Mouse (Mus musculus) liver, embryonic 14.5 days (tissue): Measurements from ENCODE around the gene G430095P16Rik. TPM values are rescaled to one million over a fixed set of nuclear protein-coding genes. Genes with fewer than 3 reads are reported as not detected.

ENCODE experiments used
- ATAC-seq: fragments of 200-750 bp; cut with Nextera tagmentation; 2 replicates; pipeline ENCODE4 v1.8.0; 2017; ENCODE audit warnings: moderate number of reproducible peaks, mild to moderate bottlenecking, moderate library complexity; ENCODE audit not compliant: insufficient read depth
- DNase-seq, 3 experiments: peaks; one replicate each; pipeline ENCODE4 v3.0.0-alpha.2; 2012 to 2013; ENCODE audit warnings: low read depth in 3 of 3, low spot score in 3 of 3
- H3K27ac ChIP-seq: fragments of 300-500 bp; sonication (generic); 2 replicates; pipeline ENCODE4 v1.5.1; 2014; ENCODE audit warnings: moderate library complexity, mild to moderate bottlenecking, control low read depth, inconsistent platforms
- H3K27me3 ChIP-seq: fragments of 300-500 bp; sonication (generic); 2 replicates; pipeline ENCODE4 v1.6.1; 2014; ENCODE audit warnings: mild to moderate bottlenecking, low read length, moderate library complexity; ENCODE audit not compliant: control insufficient read depth, insufficient read depth
- H3K36me3 ChIP-seq: fragments of 300-500 bp; sonication (generic); replicated peaks from 2 replicates; pipeline ENCODE4 v1.6.1; 2014; ENCODE audit warnings: low read depth; ENCODE audit not compliant: control insufficient read depth, insufficient read depth
- H3K4me1 ChIP-seq, 2 experiments: fragments of 200-500 bp in 1 of 2; fragments of 300-500 bp in 1 of 2; sonication (generic) in 1 of 2; replicated peaks; 2 replicates each; pipeline ENCODE4 v1.6.1; 2012 to 2014; ENCODE audit warnings: antibody characterized with exemption in 1 of 2, inconsistent platforms in 1 of 2, low read length in 1 of 2; ENCODE audit not compliant: control insufficient read depth in 2 of 2, insufficient read depth in 2 of 2
- H3K4me2 ChIP-seq: fragments of 300-500 bp; sonication (generic); 2 replicates; pipeline ENCODE4 v1.6.1; 2014; ENCODE audit warnings: low read depth, mild to moderate bottlenecking, control low read depth, moderate library complexity
- H3K4me3 ChIP-seq, 2 experiments: fragments of 200-500 bp in 1 of 2; fragments of 300-500 bp in 1 of 2; sonication (generic) in 1 of 2; 2 replicates each; pipeline ENCODE4 v1.5.1; 2012 to 2014; ENCODE audit warnings: low read depth in 2 of 2, low read length in 2 of 2, mild to moderate bottlenecking in 2 of 2, control low read depth in 1 of 2, inconsistent platforms in 1 of 2, moderate library complexity in 1 of 2; ENCODE audit not compliant: insufficient read depth in 1 of 2
- H3K9ac ChIP-seq: fragments of 300-500 bp; sonication (generic); replicated peaks from 2 replicates; pipeline ENCODE4 v1.6.1; 2014; ENCODE audit warnings: mild to moderate bottlenecking, control low read depth, moderate library complexity
- H3K9me3 ChIP-seq: fragments of 300-500 bp; sonication (generic); 2 replicates; pipeline ENCODE4 v1.6.1; 2016; ENCODE audit warnings: low read length, mixed read lengths; ENCODE audit not compliant: control insufficient read depth
- CTCF ChIP-seq: IDR thresholded peaks from 2 replicates; pipeline ENCODE4 v1.5.1; 2016; ENCODE audit warnings: antibody characterized with exemption, low read depth, control low read depth
- EP300 ChIP-seq: IDR thresholded peaks from 2 replicates; pipeline ENCODE4 v1.6.1; 2016; ENCODE audit warnings: antibody characterized with exemption, low read depth
- WGBS: fragments of 180-500 bp; shearing (Covaris S2); extraction: QIAGEN DNeasy Blood & Tissue Kit; methylation state at CpG from one replicate; pipeline ENCODE4 v1.1.7; 2014; ENCODE audit not compliant: insufficient replicate concordance; 5-methylcytosine and 5-hydroxymethylcytosine counted together
- polyA plus RNA-seq, 2 experiments: library from polyadenylated mRNA; depleted of rRNA in 1 of 2; stranded (reverse) in 1 of 2; unstranded in 1 of 2; fragments of >200 nt; fragmentation: Nextera tagmentation in 1 of 2; extraction: Ambion mirVana in 1 of 2; gene quantifications; 2 replicates each; pipeline versions ENCODE4 v1.2.1 to v1.2.3; 2012 to 2014

Gene G430095P16Rik
- polyA plus RNA-seq, 2 experiments = 10.3 to 11.9 TPM

- Histone ChIP-seq H3K9ac (no peak overlapping the region), H3K4me2 (no peak overlapping the region), H3K27me3 (no peaks in the 10 kb centered on the region), H3K4me3 (no peak overlapping the region), H3K9me3 (no peaks in the 10 kb centered on the region), H3K36me3 (no peaks in the 10 kb centered on the region), H3K4me1 (peaks cover 40 to 49% of the 10 kb centered on the region in 2 experiments), H3K27ac (peak overlapping the region; percentile 98)
- ATAC-seq = no peak
- no peak for DNase-seq
- TF ChIP-seq CTCF = no peak
- no peak for TF ChIP-seq EP300
- 74% methylated on average over 5 of the region's 5 CpGs for WGBS
These were observed 9.7 kb downstream of the G430095P16Rik start for GRCm38 (mm10) chr8:84732545-84732944.

GRCm38 (mm10) chr8:84732996-84733395 lies 10.2 kb downstream of the G430095P16Rik start:
- Histone ChIP-seq H3K9ac (no peak overlapping the region), H3K4me2 (no peak overlapping the region), H3K27me3 (no peaks in the 10 kb centered on the region), H3K4me1 (peaks cover 40 to 51% of the 10 kb centered on the region in 2 experiments), H3K9me3 (no peaks in the 10 kb centered on the region), H3K27ac (no peak overlapping the region), H3K36me3 (no peaks in the 10 kb centered on the region), H3K4me3 (no peak overlapping the region)
- TF ChIP-seq CTCF = no peak
- TF ChIP-seq EP300 = no peak
- ATAC-seq = no peak
- DNase-seq = no peak
- WGBS = 67% methylated on average over 6 of the region's 6 CpGs

- Histone ChIP-seq H3K4me3 (no peak overlapping the region), H3K9me3 (no peaks in the 10 kb centered on the region), H3K36me3 (no peaks in the 10 kb centered on the region), H3K27me3 (no peaks in the 10 kb centered on the region), H3K9ac (no peak overlapping the region), H3K4me1 (peaks cover 32 to 43% of the 10 kb centered on the region in 2 experiments), H3K4me2 (no peak overlapping the region), H3K27ac (no peak overlapping the region)
- DNase-seq (no peak), ATAC-seq (no peak)
- no peak for TF ChIP-seq EP300
- TF ChIP-seq CTCF = no peak
- WGBS = 78% methylated on average over 6 of the region's 6 CpGs
These were observed 11.2 kb downstream of the G430095P16Rik start for GRCm38 (mm10) chr8:84733959-84734358.

- no peak for ATAC-seq
- H3K4me1 ChIP-seq = peaks cover 25 to 35% of the 10 kb centered on the region in 2 experiments
- no peak for TF ChIP-seq CTCF
- no peak for TF ChIP-seq EP300
These were observed 11.9 kb downstream of the G430095P16Rik start for GRCm38 (mm10) chr8:84734680-84735079.

GRCm38 (mm10) chr8:84735597-84735996 lies 12.8 kb downstream of the G430095P16Rik start:
- no peak overlapping the region for H3K9ac ChIP-seq
- H3K27me3 ChIP-seq = no peaks in the 10 kb centered on the region
- TF ChIP-seq CTCF (no peak), EP300 (no peak)
- no peaks in the 10 kb centered on the region for H3K36me3 ChIP-seq
- WGBS = 70% methylated on average over 2 of the region's 2 CpGs
- no peak overlapping the region for H3K4me3 ChIP-seq
- no peak overlapping the region for H3K27ac ChIP-seq
- DNase-seq (no peak), ATAC-seq (no peak)
- H3K4me1 ChIP-seq = peaks cover 16 to 26% of the 10 kb centered on the region in 2 experiments
- H3K9me3 ChIP-seq = no peaks in the 10 kb centered on the region
- H3K4me2 ChIP-seq = no peak overlapping the region

More at GRCm38 (mm10) chr8:84734680-84735079, 11.9 kb downstream of the G430095P16Rik start:
- no peak for DNase-seq
- H3K4me3 ChIP-seq = no peak overlapping the region
- no peak overlapping the region for H3K27ac ChIP-seq
- H3K9me3 ChIP-seq = no peaks in the 10 kb centered on the region
- no peak overlapping the region for H3K9ac ChIP-seq
- WGBS = 69% methylated on average over 2 of the region's 2 CpGs
- no peak overlapping the region for H3K4me2 ChIP-seq
- H3K27me3 ChIP-seq = no peaks in the 10 kb centered on the region
- no peaks in the 10 kb centered on the region for H3K36me3 ChIP-seq
